Mouse (Mus musculus): Measurements from ENCODE around the gene Eif4g1.
A peak's percentile ranks its signal among the peaks of the same experiment; 100 is the strongest.

The Eif4g1 gene

GRCm38 (mm10) chr16:20725750-20726149 is 57.6 kb downstream of the Eif4g1 start:
- DNase-seq (ENCODE audit: low spot score in 2 of 2) = no peak

DNA sequence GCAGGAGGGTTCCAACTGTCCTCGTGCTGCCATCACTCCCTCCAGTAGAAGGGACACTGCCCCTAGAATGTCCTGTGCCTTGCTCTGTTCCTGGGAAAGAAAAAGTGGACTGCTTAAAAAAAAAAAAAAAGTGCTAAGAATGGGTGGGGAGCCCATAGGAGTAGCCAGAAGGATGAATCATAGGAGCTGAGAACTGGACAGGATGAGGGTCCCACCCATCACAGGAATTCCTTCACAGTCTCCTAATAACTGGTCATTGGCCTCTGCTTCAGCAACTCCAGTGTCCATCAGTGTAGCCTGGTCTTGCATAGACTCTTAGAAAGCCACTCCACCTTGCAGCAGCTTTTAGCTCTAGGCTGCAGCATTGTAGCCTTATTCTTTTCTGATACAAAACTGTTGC is 58.3 kb downstream of the Eif4g1 start:
- DNase-seq (ENCODE audit: low spot score in 2 of 2) = no peak

DNA sequence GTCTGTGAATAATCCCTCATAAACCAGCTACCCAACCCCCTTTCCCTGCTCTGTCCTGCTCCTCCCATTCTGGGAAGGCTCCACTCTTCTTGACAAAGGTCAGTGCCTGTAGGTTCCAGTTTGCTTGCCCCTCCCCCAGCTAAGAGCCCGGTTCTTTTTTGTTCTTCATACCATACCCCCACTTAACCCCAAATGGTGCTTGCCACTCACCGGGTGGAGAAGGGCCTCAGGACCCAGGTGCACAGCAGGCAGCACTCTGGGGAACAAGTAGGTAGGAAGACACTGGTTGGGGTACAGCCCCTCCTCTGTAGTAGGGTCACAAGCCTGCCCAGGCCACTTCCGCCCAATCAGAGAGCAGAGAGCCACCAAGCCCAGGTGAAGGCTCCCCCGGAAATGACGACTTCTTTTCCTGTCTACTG is 62.2 kb downstream of the Eif4g1 start:
- no peak for DNase-seq (ENCODE audit: low spot score in 2 of 2)

DNA sequence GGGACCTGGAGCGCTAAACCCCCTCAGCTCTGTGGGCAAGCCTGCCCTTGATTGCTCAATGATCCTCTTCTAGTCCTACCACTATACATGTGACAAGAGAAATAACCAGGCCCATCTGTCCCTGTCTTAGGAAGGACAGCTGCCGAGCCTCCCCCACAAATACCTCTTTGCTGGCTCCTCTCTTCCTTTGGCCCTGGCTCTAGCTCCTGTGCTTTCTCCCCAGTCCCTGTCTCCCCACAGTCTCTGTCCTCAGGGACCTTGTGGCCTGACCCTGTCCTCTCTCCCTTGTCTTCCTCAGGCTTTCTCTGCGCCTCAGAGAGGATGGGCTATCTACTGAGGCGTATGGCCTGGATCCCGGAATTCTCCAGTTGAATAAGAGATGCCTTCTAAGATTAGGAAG is 63.6 kb downstream of the Eif4g1 start:
- DNase-seq (ENCODE audit: low spot score in 2 of 2) = no peak

DNA sequence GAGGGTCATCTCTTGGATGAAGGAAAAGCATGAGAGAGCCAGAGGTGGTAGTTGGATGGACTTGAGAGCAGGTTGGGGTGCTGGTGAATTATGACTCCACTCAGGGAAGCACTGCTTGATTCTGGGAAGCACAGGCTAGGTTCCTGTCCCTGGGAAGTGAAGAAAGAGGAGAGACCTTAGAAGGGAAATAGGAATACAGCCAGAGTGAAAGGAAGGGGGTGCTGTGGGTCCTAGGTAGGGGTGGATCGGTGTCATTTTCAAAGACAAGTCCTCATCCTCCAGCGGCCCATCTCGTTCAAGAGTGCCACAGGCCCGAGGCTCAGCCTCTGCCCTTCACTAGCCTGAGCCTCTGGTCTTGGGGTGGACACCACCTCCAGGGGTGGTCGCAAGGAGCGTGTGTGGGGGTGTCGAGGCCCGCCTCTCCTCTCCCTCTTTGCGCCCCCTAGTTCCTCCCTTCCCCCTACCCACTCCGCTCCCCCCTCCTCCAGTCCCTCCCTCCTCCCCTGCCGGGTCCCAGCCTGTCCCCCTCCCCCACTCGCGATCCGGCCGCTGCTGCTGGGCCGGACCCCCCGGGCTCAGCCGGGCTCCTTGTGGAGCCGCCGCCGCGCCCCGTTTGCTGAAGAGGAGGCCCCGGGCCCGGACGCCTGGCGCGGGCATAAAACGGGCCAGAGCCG is 64.3 kb downstream of the Eif4g1 start:
- peak in 1 of 2 experiments; percentile 43 for DNase-seq (ENCODE audit: low spot score in 2 of 2)

GRCm38 (mm10) chr16:20732925-20733730 is 65.0 kb downstream of the Eif4g1 start, which contains the start of gene Chrd:
Chrd (plus strand) TSS chr16:20733127.
- peak in 1 of 2 experiments; percentile 62 for DNase-seq (ENCODE audit: low spot score in 2 of 2)

GRCm38 (mm10) chr16:20733731-20734730 is 65.9 kb downstream of the Eif4g1 start, which contains the start of gene Thpo:
Thpo (minus strand) TSS chr16:20734511.
- DNase-seq (ENCODE audit: low spot score in 2 of 2) = no peak

GRCm38 (mm10) chr16:20735651-20736050 is 67.5 kb downstream of the Eif4g1 start:
- DNase-seq (ENCODE audit: low spot score in 2 of 2) = no peak

DNA sequence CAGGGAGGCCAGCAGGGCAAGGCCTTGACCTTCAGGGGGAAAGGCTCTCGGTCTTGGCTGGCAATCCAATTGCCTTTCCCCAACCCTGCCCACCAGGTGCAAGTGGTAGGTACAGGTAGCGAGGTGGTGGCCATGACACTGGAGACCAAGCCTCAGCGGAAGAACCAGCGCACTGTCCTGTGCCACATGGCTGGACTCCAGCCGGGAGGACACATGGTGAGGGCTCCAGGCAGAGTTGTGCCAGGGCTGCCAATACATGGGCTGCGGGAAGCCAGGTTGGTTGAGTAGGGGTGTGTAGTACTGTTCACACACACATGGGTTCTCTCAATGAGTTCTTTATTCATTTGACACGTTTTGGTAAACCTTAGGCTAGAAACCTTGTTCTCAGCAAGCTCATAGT is 68.1 kb downstream of the Eif4g1 start:
- no peak for DNase-seq (ENCODE audit: low spot score in 2 of 2)

GRCm38 (mm10) chr16:20736823-20737222 is 68.7 kb downstream of the Eif4g1 start:
- DNase-seq (ENCODE audit: low spot score in 2 of 2) = no peak

DNA sequence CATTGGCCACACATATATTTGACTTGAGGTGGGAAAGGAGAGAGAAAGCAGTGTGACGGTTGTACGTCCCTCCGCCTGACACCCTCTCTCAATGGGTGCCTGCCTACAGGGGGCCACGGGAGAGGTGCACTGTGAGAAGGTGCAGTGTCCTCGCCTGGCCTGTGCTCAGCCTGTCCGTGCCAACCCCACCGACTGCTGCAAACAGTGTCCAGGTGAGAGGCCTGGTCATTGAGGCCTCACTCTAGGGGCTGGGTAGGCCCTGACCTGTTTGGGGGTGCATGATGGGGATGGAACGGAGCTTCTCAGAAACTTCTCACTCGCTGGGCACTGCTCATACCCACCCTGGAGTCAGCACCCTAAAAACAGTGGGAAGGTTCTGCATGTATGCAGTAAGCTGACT is 71.7 kb downstream of the Eif4g1 start:
- no peak for DNase-seq (ENCODE audit: low spot score in 2 of 2)

Data from frontal cortex, postnatal 10 days (tissue).